12 mouse cellular contexts compared by ENCODE assay signal in genomic region chrX:168191944-168192343, GRCm38 (mm10).
DNase-seq lines count a peak whose midpoint lies in the region; TF ChIP-seq lines count a peak whose summit lies in the region.
"Had no signal": no experiment of that assay in that cellular context is flagged by ENCODE, and none has a peak within 500 bp of the region (broad histone marks: within the 10 kb centered on the region; RNA-seq: fewer than 3 reads in every experiment).

No protein-coding gene starts in this region.

- no peaks in the 10 kb centered on the region for H3K79me2 ChIP-seq in heart, adult 2 months (replicated peaks; ENCODE audit: control insufficient read depth, insufficient read depth, low read length)

- no peaks in the 10 kb centered on the region for H3K36me3 ChIP-seq in heart, adult 2 months (ENCODE audit: control insufficient read depth, insufficient read depth, low read length)

- no peak overlapping the region for H3K27ac ChIP-seq in left cerebral cortex, adult 2 months
- no peak overlapping the region for H3K27ac ChIP-seq in heart, adult 2 months
- H3K27ac ChIP-seq: macrophage had no signal

- H3K9ac ChIP-seq in heart, adult 2 months (ENCODE audit: low read depth, low read length) = no peak overlapping the region

- DNase-seq in retina, adult 2 months (ENCODE audit: low read depth, low spot score) = peak; percentile 20
- DNase-seq in retina, embryonic 14.5 days (ENCODE audit: low spot score) = no peak
- peak; percentile 13 to 43 for DNase-seq in frontal cortex, adult 2 months (ENCODE audit: extremely low spot score in 1 of 2, low spot score in 1 of 2)
- DNase-seq in left cerebral cortex, adult 2 months (ENCODE audit: extremely low spot score in 1 of 2, low spot score in 2 of 2) = peak; percentile 10 to 19
- DNase-seq in heart, adult 2 months = no peak
- no peak for DNase-seq in ovary, adult 18-20 months (ENCODE audit: low spot score)
- no peak for DNase-seq in spleen, adult 18-20 months
- no peak for DNase-seq in kidney, postnatal 4 days
- DNase-seq: heart, postnatal 36 days; kidney, adult 9 months; thymus, postnatal 25 days had no signal

- no peak overlapping the region for H3K4me3 ChIP-seq in left cerebral cortex, adult 2 months
- H3K4me3 ChIP-seq in heart, adult 2 months = no peak overlapping the region

- no peaks in the 10 kb centered on the region for H3K27me3 ChIP-seq in heart, adult 2 months (ENCODE audit: control insufficient read depth, insufficient read depth, low read length)

- intact Hi-C loops in left cerebral cortex, adult 2 months (cut with DNase I) = no loop called here
- intact Hi-C loops in heart, adult 2 months (cut with DNase I) = no loop called here

- no peak for TF ChIP-seq CTCF in left cerebral cortex, adult 2 months (IDR thresholded peaks at IDR 0.05)
- no peak for TF ChIP-seq CTCF in heart, adult 2 months (IDR thresholded peaks at IDR 0.05)

- H3K4me1 ChIP-seq in heart, adult 2 months (ENCODE audit: control insufficient read depth, insufficient read depth, low read length) = no peaks in the 10 kb centered on the region

- TF ChIP-seq POLR2A in heart, adult 2 months (IDR thresholded peaks at IDR 0.05; ENCODE audit: insufficient read depth, low read depth, low read length) = no peak

- TF ChIP-seq EP300 in heart, adult 2 months (IDR thresholded peaks at IDR 0.05; ENCODE audit: insufficient read depth, low read depth, low read length) = no peak

- 42% methylated on average over 1 of the region's 1 CpGs for WGBS in heart, adult 2 months

Comparison
In these comparisons a context has a peak if more than half of its experiments do, and no peak if none do; other contexts are left out.
1. DNase-seq: peak in retina, adult 2 months (single experiment), frontal cortex, adult 2 months (2 of 2) and left cerebral cortex, adult 2 months (2 of 2); none in retina, embryonic 14.5 days (single experiment), heart, adult 2 months (0 of 2), ovary, adult 18-20 months (single experiment), spleen, adult 18-20 months (0 of 2) and kidney, postnatal 4 days (0 of 2).